Mouse (Mus musculus) liver, embryonic 18 days (tissue): Measurements from ENCODE around the gene Vangl1. TPM values are rescaled to one million over a fixed set of nuclear protein-coding genes. Genes with fewer than 3 reads are reported as not detected.

Experiments used
- polyA plus RNA-seq: library from polyadenylated mRNA; depleted of rRNA; stranded (reverse); fragments of >200 nt; gene quantifications from 2 replicates; pipeline ENCODE4 v1.2.3, GENCODE M21; 2012; rRNA removed

Gene Vangl1
- 24.8 and 29.8 TPM in 2 replicates for polyA plus RNA-seq

GRCm38 (mm10) chr3:102203781-102204721, at the start of gene Vangl1:
TSS of gene Vangl1 (minus strand) at chr3:102204693.

Other genes with a start within 250 kb of the Vangl1 start
- not detected in 2 replicates for gene Nhlh2, start 194.6 kb downstream of the Vangl1 start, polyA plus RNA-seq
- gene Casq2, start 118.3 kb downstream of the Vangl1 start, polyA plus RNA-seq = 1.2 and 1.3 TPM in 2 replicates